Mouse (Mus musculus): ENCODE measurements around the gene Ctrc.

Gene Ctrc

GRCm38 (mm10) chr4:141866933-141867490, 20.9 kb upstream of the Ctrc start:
- DNase-seq = peak; percentile 59 to 75

GRCm38 (mm10) chr4:141865600-141865999, 19.4 kb upstream of the Ctrc start:
- DNase-seq = no peak

GRCm38 (mm10) chr4:141865006-141865405, 18.8 kb upstream of the Ctrc start:
- no peak for DNase-seq

- no peak for DNase-seq
Observed at GRCm38 (mm10) chr4:141864506-141864905, 18.3 kb upstream of the Ctrc start.

- no peak for DNase-seq
Observed at GRCm38 (mm10) chr4:141863726-141864280, 17.6 kb upstream of the Ctrc start.

- DNase-seq = no peak
Observed at GRCm38 (mm10) chr4:141862867-141863266, 16.7 kb upstream of the Ctrc start.

GRCm38 (mm10) chr4:141861591-141862295, 15.6 kb upstream of the Ctrc start:
- no peak for DNase-seq

GRCm38 (mm10) chr4:141860246-141860841, 14.2 kb upstream of the Ctrc start:
- DNase-seq = peak in 1 of 2 experiments; percentile 43

- no peak for DNase-seq
Observed at GRCm38 (mm10) chr4:141859351-141859750, 13.2 kb upstream of the Ctrc start.

- peak; percentile 63 to 64 for DNase-seq
Observed at GRCm38 (mm10) chr4:141858501-141858900, 12.3 kb upstream of the Ctrc start.

GRCm38 (mm10) chr4:141857422-141857930, 11.3 kb upstream of the Ctrc start:
- peak; percentile 92 to 95 for DNase-seq

GRCm38 (mm10) chr4:141853437-141853836, 7.3 kb upstream of the Ctrc start:
- peak; percentile 84 to 88 for DNase-seq

- no peak for DNase-seq
Observed at GRCm38 (mm10) chr4:141834536-141835095, 11.5 kb downstream of the Ctrc start.

GRCm38 (mm10) chr4:141833911-141834310, 12.2 kb downstream of the Ctrc start:
- DNase-seq = no peak

GRCm38 (mm10) chr4:141831361-141831760, 14.8 kb downstream of the Ctrc start:
- no peak for DNase-seq

GRCm38 (mm10) chr4:141830381-141830780, 15.8 kb downstream of the Ctrc start:
- no peak for DNase-seq

GRCm38 (mm10) chr4:141828177-141828576, 18.0 kb downstream of the Ctrc start:
- peak in 1 of 2 experiments; percentile 10 for DNase-seq

GRCm38 (mm10) chr4:141827401-141827800, 18.8 kb downstream of the Ctrc start:
- no peak for DNase-seq

GRCm38 (mm10) chr4:141826060-141826459, 20.1 kb downstream of the Ctrc start, which contains the start of gene Cela2a:
TSS of gene Cela2a (minus strand) at chr4:141826160.
- no peak for DNase-seq

- no peak for DNase-seq
Observed at GRCm38 (mm10) chr4:141822979-141823378, 23.2 kb downstream of the Ctrc start.

- no peak for DNase-seq
Observed at GRCm38 (mm10) chr4:141822089-141822488, 24.1 kb downstream of the Ctrc start.

GRCm38 (mm10) chr4:141821178-141821577, 25.0 kb downstream of the Ctrc start:
- DNase-seq = no peak

- DNase-seq = no peak
Observed at GRCm38 (mm10) chr4:141819316-141819715, 26.8 kb downstream of the Ctrc start.

Data from cerebellum, postnatal 10 days (tissue).